Mouse (Mus musculus) cortical plate, adult 2 months (tissue): ENCODE data around the gene Pdpn.

Source experiments
- CTCF ChIP-seq: fragments of 200-500 bp; IDR thresholded peaks from 2 replicates; pipeline ENCODE4 v1.5.1; 2011; ENCODE audit warnings: mild to moderate bottlenecking, control low read depth, low read length; ENCODE audit not compliant: insufficient read depth; ENCODE audit errors: extremely low read depth
- POLR2A ChIP-seq: fragments of 200-500 bp; IDR thresholded peaks from 2 replicates; pipeline ENCODE4 v1.6.1; 2011; ENCODE audit warnings: mild to moderate bottlenecking, low read length, control low read depth; ENCODE audit not compliant: insufficient read depth; ENCODE audit errors: extremely low read depth

- no peak for TF ChIP-seq CTCF
- no peak for TF ChIP-seq POLR2A
These were observed 36.7 kb upstream of the Pdpn start for GRCm38 (mm10) chr4:143336096-143336495.
